Mouse (Mus musculus) cortical plate, adult 2 months (tissue): ENCODE measurements around the gene Arhgef18.

Source experiments
- CTCF ChIP-seq: fragments of 200-500 bp; IDR thresholded peaks from 2 replicates; pipeline ENCODE4 v1.5.1; 2011; ENCODE audit warnings: mild to moderate bottlenecking, control low read depth, low read length; ENCODE audit not compliant: insufficient read depth; ENCODE audit errors: extremely low read depth
- POLR2A ChIP-seq: fragments of 200-500 bp; IDR thresholded peaks from 2 replicates; pipeline ENCODE4 v1.6.1; 2011; ENCODE audit warnings: mild to moderate bottlenecking, low read length, control low read depth; ENCODE audit not compliant: insufficient read depth; ENCODE audit errors: extremely low read depth

GRCm38 (mm10) chr8:3470562-3470961 lies 77.8 kb downstream of the Arhgef18 start, which contains the start of gene Tex45:
- no peak for TF ChIP-seq POLR2A
- TF ChIP-seq CTCF, result no peak
